Comparison of ENCODE assay signal across 7 mouse cellular contexts in genomic region chr5:120511643-120512220, GRCm38 (mm10). TPM values are rescaled to one million over a fixed set of nuclear protein-coding genes. Genes with fewer than 3 reads are reported as not detected.
DNase-seq lines count a peak whose midpoint lies in the region; ATAC-seq and TF ChIP-seq lines count a peak whose summit lies in the region.

No protein-coding gene starts in this region.

- H3K4me1 ChIP-seq in G1E (ENCODE audit: insufficient read depth, low read depth, low read length): peaks cover 54% of the 10 kb centered on the region
- H3K4me1 ChIP-seq in megakaryocyte, embryonic 14.5 days: peaks cover 67% of the 10 kb centered on the region

- DNase-seq in G1E (ENCODE audit: low spot score): no peak
- peak; percentile 27 for DNase-seq in adrenal gland, postnatal 25 days
- peak; percentile 54 to 61 for DNase-seq in heart, adult 9 months (ENCODE audit: low spot score in 2 of 2)
- peak; percentile 52 for DNase-seq in kidney, postnatal 10 days
- DNase-seq in left cerebral cortex, adult 8-10 months (ENCODE audit: low spot score in 2 of 2): no peak
- DNase-seq in frontal cortex, postnatal 25 days (ENCODE audit: low spot score in 2 of 2): no peak

- H3K4me3 ChIP-seq in G1E (ENCODE audit: low read depth, low read length): peak overlapping the region; percentile 74
- H3K4me3 ChIP-seq in megakaryocyte, embryonic 14.5 days (replicated peaks): peak overlapping the region; percentile 92

- TF ChIP-seq CTCF in G1E (IDR thresholded peaks at IDR 0.05; ENCODE audit: low read depth, low read length): no peak

- H3K9me3 ChIP-seq in G1E (replicated peaks): peaks cover 3% of the 10 kb centered on the region
- H3K9me3 ChIP-seq in megakaryocyte, embryonic 14.5 days: peaks cover 3% of the 10 kb centered on the region

- no peak for ATAC-seq in G1E (ENCODE audit: extremely low read depth, insufficient number of reproducible peaks, low FRiP score, poor library complexity, severe bottlenecking)

- H3K27me3 ChIP-seq in G1E (ENCODE audit: insufficient read depth, low read length): peaks cover 15% of the 10 kb centered on the region
- peaks cover 2% of the 10 kb centered on the region for H3K27me3 ChIP-seq in megakaryocyte, embryonic 14.5 days (replicated peaks)

- H3K36me3 ChIP-seq in G1E (replicated peaks): peaks cover 21% of the 10 kb centered on the region
- H3K36me3 ChIP-seq in megakaryocyte, embryonic 14.5 days (replicated peaks; ENCODE audit: low read length): peaks cover 30% of the 10 kb centered on the region

RNA-seq across cellular contexts. Expression of gene Slc8b1, which starts 0.8 kb away (rescaled TPM):
- 5.3 and 6.6 TPM in 2 replicates for total RNA-seq in G1E (2014; fragmentation: Nextera tagmentation)
- total RNA-seq in G1E (2017): 3.7 and 6.2 TPM in 2 replicates
- 3.4 and 3.6 TPM in 2 replicates for polyA plus RNA-seq in G1E (2012)
- 34.5 and 55.3 TPM in 2 replicates for total RNA-seq in adrenal gland, postnatal 25 days (2021)
- polyA plus RNA-seq in megakaryocyte, embryonic 14.5 days (2012; ENCODE audit: insufficient read depth, low replicate concordance): 3.0 and 5.3 TPM in 2 replicates
- 1 to 10 TPM; 5.0 to 8.6 (median 6.3) TPM for total RNA-seq in left cerebral cortex, adult 8-10 months (2022)

RNA-seq across cellular contexts. Expression of gene Plbd2, which starts 8.3 kb away (rescaled TPM):
- total RNA-seq in G1E (2014; fragmentation: Nextera tagmentation) (13.2 and 19.6 TPM in 2 replicates), G1E (2017) (8.4 and 8.7 TPM in 2 replicates)
- polyA plus RNA-seq in G1E (2012): 20.6 and 26.1 TPM in 2 replicates
- total RNA-seq in adrenal gland, postnatal 25 days (2021): 76.4 and 93.3 TPM in 2 replicates
- 17.5 and 24.3 TPM in 2 replicates for polyA plus RNA-seq in megakaryocyte, embryonic 14.5 days (2012; ENCODE audit: insufficient read depth, low replicate concordance)
- total RNA-seq in left cerebral cortex, adult 8-10 months (2022): 10 to 100 TPM; 59.8 to 67.4 (median 64.8) TPM

RNA-seq across cellular contexts. Expression of gene Sds, which starts 35.4 kb away (rescaled TPM):
- total RNA-seq in G1E (2014; fragmentation: Nextera tagmentation): not detected in 2 replicates
- not detected in 2 replicates for total RNA-seq in G1E (2017)
- polyA plus RNA-seq in G1E (2012): not detected in 2 replicates
- total RNA-seq in adrenal gland, postnatal 25 days (2021): 2.9 TPM in 1 of 2 replicates, not detected in the other
- polyA plus RNA-seq in megakaryocyte, embryonic 14.5 days (2012; ENCODE audit: insufficient read depth, low replicate concordance): not detected in 2 replicates
- total RNA-seq in left cerebral cortex, adult 8-10 months (2022): 1 to 10 TPM in 1 of 4 experiments, under 1 TPM in 2, not detected in 1; 0.61 to 2.0 (median 1.00) TPM

RNA-seq across cellular contexts. Expression of gene Sdsl, which starts 39.1 kb away (rescaled TPM):
- not detected in 2 replicates for total RNA-seq in G1E (2014; fragmentation: Nextera tagmentation)
- total RNA-seq in G1E (2017): 0.70 and 1.6 TPM in 2 replicates
- polyA plus RNA-seq in G1E (2012): 0.98 and 1.1 TPM in 2 replicates
- 65.0 and 99.0 TPM in 2 replicates for total RNA-seq in adrenal gland, postnatal 25 days (2021)
- 1.3 and 5.3 TPM in 2 replicates for polyA plus RNA-seq in megakaryocyte, embryonic 14.5 days (2012; ENCODE audit: insufficient read depth, low replicate concordance)
- total RNA-seq in left cerebral cortex, adult 8-10 months (2022): 1 to 10 TPM; 4.2 to 7.8 (median 6.2) TPM

Comparison
In these comparisons a context has a peak if more than half of its experiments do, and no peak if none do; other contexts are left out.
1. DNase-seq: peak in adrenal gland, postnatal 25 days (single experiment), heart, adult 9 months (2 of 2) and kidney, postnatal 10 days (single experiment); none in G1E (single experiment), left cerebral cortex, adult 8-10 months (0 of 2) and frontal cortex, postnatal 25 days (0 of 2).